Mouse (Mus musculus): ENCODE measurements around the gene Olfr342. TPM values are rescaled to one million over a fixed set of nuclear protein-coding genes. Genes with fewer than 3 reads are reported as not detected.

Gene Olfr342
- not detected in 2 replicates for polyA plus RNA-seq (2015; fragmentation: Nextera tagmentation; extraction: Ambion mirVana)

GRCm38 (mm10) chr2:36524698-36525097 is at the start of gene Olfr342:
TSS of gene Olfr342 (plus strand) at chr2:36524998.
- Histone ChIP-seq H3K27ac (replicated peaks) (no peak within 1 kb of the TSS), H3K36me3 (no peaks in the 10 kb centered on the region), H3K9ac (replicated peaks) (no peak within 1 kb of the TSS), H3K4me2 (no peak within 1 kb of the TSS), H3K4me1 (no peaks in the 10 kb centered on the region), H3K27me3 (replicated peaks) (no peaks in the 10 kb centered on the region), H3K9me3 (replicated peaks) (peaks cover 9% of the 10 kb centered on the region; the same call in 1 of the 2 replicates), H3K4me3 (replicated peaks) (no peak within 1 kb of the TSS)
- ATAC-seq (ENCODE audit: low FRiP score), result no peak
- WGBS, result 72% methylated on average over 3 of the region's 3 CpGs

- peaks cover 3% of the 10 kb centered on the region; the same call in 1 of the 2 replicates for H3K9me3 ChIP-seq (replicated peaks)
- no peak for ATAC-seq (ENCODE audit: low FRiP score)
- no peaks in the 10 kb centered on the region for H3K4me1 ChIP-seq
- no peaks in the 10 kb centered on the region for H3K36me3 ChIP-seq
- H3K27me3 ChIP-seq (replicated peaks), result no peaks in the 10 kb centered on the region
- no peak within 1 kb of the TSS for H3K9ac ChIP-seq (replicated peaks)
- H3K27ac ChIP-seq (replicated peaks), result no peak within 1 kb of the TSS
- H3K4me3 ChIP-seq (replicated peaks), result no peak within 1 kb of the TSS
- no peak within 1 kb of the TSS for H3K4me2 ChIP-seq
Measured at GRCm38 (mm10) chr2:36482368-36482767, 42.4 kb upstream of the Olfr342 start, which contains the start of gene Olfr341. TSS of gene Olfr341 (minus strand) at chr2:36482468.

GRCm38 (mm10) chr2:36565156-36565555 is 40.4 kb downstream of the Olfr342 start:
- no peak for ATAC-seq (ENCODE audit: low FRiP score)
- Histone ChIP-seq H3K4me3 (replicated peaks) (no peak overlapping the region), H3K4me1 (no peaks in the 10 kb centered on the region), H3K27me3 (replicated peaks) (no peaks in the 10 kb centered on the region), H3K4me2 (no peak overlapping the region), H3K9ac (replicated peaks) (no peak overlapping the region), H3K27ac (replicated peaks) (no peak overlapping the region), H3K36me3 (no peaks in the 10 kb centered on the region), H3K9me3 (replicated peaks) (peaks cover 7% of the 10 kb centered on the region)

GRCm38 (mm10) chr2:36566362-36566761 is 41.6 kb downstream of the Olfr342 start, which contains the start of gene Olfr344:
TSS of gene Olfr344 (plus strand) at chr2:36566662.
- H3K9ac ChIP-seq (replicated peaks), result no peak within 1 kb of the TSS
- H3K4me3 ChIP-seq (replicated peaks), result no peak within 1 kb of the TSS
- no peaks in the 10 kb centered on the region for H3K27me3 ChIP-seq (replicated peaks)
- H3K36me3 ChIP-seq, result no peaks in the 10 kb centered on the region
- H3K27ac ChIP-seq (replicated peaks), result no peak within 1 kb of the TSS
- peaks cover 7% of the 10 kb centered on the region for H3K9me3 ChIP-seq (replicated peaks)
- no peak for ATAC-seq (ENCODE audit: low FRiP score)
- H3K4me2 ChIP-seq, result no peak within 1 kb of the TSS
- no peaks in the 10 kb centered on the region for H3K4me1 ChIP-seq
- 80% methylated on average over 1 of the region's 1 CpGs for WGBS

- Histone ChIP-seq H3K9me3 (replicated peaks) (peaks cover 7% of the 10 kb centered on the region), H3K27me3 (replicated peaks) (no peaks in the 10 kb centered on the region), H3K4me3 (replicated peaks) (no peak overlapping the region), H3K36me3 (no peaks in the 10 kb centered on the region), H3K9ac (replicated peaks) (no peak overlapping the region), H3K4me1 (no peaks in the 10 kb centered on the region), H3K27ac (replicated peaks) (no peak overlapping the region), H3K4me2 (no peak overlapping the region)
- no peak for ATAC-seq (ENCODE audit: low FRiP score)
Measured at GRCm38 (mm10) chr2:36567022-36567421, 42.2 kb downstream of the Olfr342 start.

GRCm38 (mm10) chr2:36567845-36568244 is 43.0 kb downstream of the Olfr342 start:
- H3K9ac ChIP-seq (replicated peaks), result no peak overlapping the region
- H3K36me3 ChIP-seq, result no peaks in the 10 kb centered on the region
- no peak overlapping the region for H3K4me2 ChIP-seq
- H3K4me1 ChIP-seq, result no peaks in the 10 kb centered on the region
- ATAC-seq (ENCODE audit: low FRiP score), result no peak
- H3K4me3 ChIP-seq (replicated peaks), result no peak overlapping the region
- peaks cover 7% of the 10 kb centered on the region for H3K9me3 ChIP-seq (replicated peaks)
- WGBS, result 92% methylated on average over 3 of the region's 3 CpGs
- H3K27me3 ChIP-seq (replicated peaks), result no peaks in the 10 kb centered on the region
- no peak overlapping the region for H3K27ac ChIP-seq (replicated peaks)

Other genes starting within 250 kb of the Olfr342 start
- 0.03 and 0.05 TPM in 2 replicates for gene Olfr338, start 151.5 kb upstream of the Olfr342 start, polyA plus RNA-seq (2015; fragmentation: Nextera tagmentation; extraction: Ambion mirVana)
- gene Olfr339, start 106.1 kb upstream of the Olfr342 start, polyA plus RNA-seq (2015; fragmentation: Nextera tagmentation; extraction: Ambion mirVana), result not detected in 2 replicates
- gene Olfr340, start 72.4 kb upstream of the Olfr342 start, polyA plus RNA-seq (2015; fragmentation: Nextera tagmentation; extraction: Ambion mirVana), result not detected in 2 replicates
- gene Olfr341, start 42.5 kb upstream of the Olfr342 start, polyA plus RNA-seq (2015; fragmentation: Nextera tagmentation; extraction: Ambion mirVana), result not detected in 2 replicates
- not detected in 2 replicates for gene Olfr344, start 41.7 kb downstream of the Olfr342 start, polyA plus RNA-seq (2015; fragmentation: Nextera tagmentation; extraction: Ambion mirVana)
- not detected in 2 replicates for gene Olfr345, start 115.0 kb downstream of the Olfr342 start, polyA plus RNA-seq (2015; fragmentation: Nextera tagmentation; extraction: Ambion mirVana)
- gene Olfr346, start 160.8 kb downstream of the Olfr342 start, polyA plus RNA-seq (2015; fragmentation: Nextera tagmentation; extraction: Ambion mirVana), result not detected in 2 replicates
- not detected in 2 replicates for gene Olfr347, start 206.9 kb downstream of the Olfr342 start, polyA plus RNA-seq (2015; fragmentation: Nextera tagmentation; extraction: Ambion mirVana)